Mouse (Mus musculus): ENCODE data around the gene Krt13. TPM values are rescaled to one million over a fixed set of nuclear protein-coding genes. Genes with fewer than 3 reads are reported as not detected.
A peak's percentile ranks its signal among the peaks of the same experiment; 100 is the strongest.

Gene Krt13
- total RNA-seq (2021): not detected
- long read RNA-seq, experiment 1: 0 reads
- long read RNA-seq, experiment 2: 0 reads

- no peak within 1 kb of the TSS for H3K4me3 ChIP-seq
- intact Hi-C loops (cut with DNase I): no loop called here
- TF ChIP-seq CTCF (IDR thresholded peaks at IDR 0.05): no peak
- DNase-seq: no peak
- H3K27ac ChIP-seq: no peak within 1 kb of the TSS
Observed at GRCm38 (mm10) chr11:100121466-100121865, at the start of gene Krt13. Gene Krt13, minus strand, starts transcription at chr11:100121566.

- intact Hi-C loops (cut with DNase I): loop anchor here (5.0 to 10.0 kb wide), 2 partner anchors 113 to 704 kb away; no protein-coding TSS in a partner anchor
- peak; percentile 72 for DNase-seq
- Histone ChIP-seq H3K4me3 (peak overlapping the region; percentile 5; the same call in 1 of the 2 replicates), H3K27ac (no peak overlapping the region)
- peak; percentile 60 for TF ChIP-seq CTCF (IDR thresholded peaks at IDR 0.05)
Observed at GRCm38 (mm10) chr11:100168765-100169762, 47.7 kb upstream of the Krt13 start.

- no peak for DNase-seq
- Histone ChIP-seq H3K27ac (no peak overlapping the region), H3K4me3 (no peak overlapping the region)
- intact Hi-C loops (cut with DNase I): loop anchor here (5.0 to 10.0 kb wide), 2 partner anchors 114 to 703 kb away; no protein-coding TSS in a partner anchor
- TF ChIP-seq CTCF (IDR thresholded peaks at IDR 0.05): no peak
Observed at GRCm38 (mm10) chr11:100168071-100168470, 46.7 kb upstream of the Krt13 start.

- no peak for DNase-seq
- Histone ChIP-seq H3K27ac (no peak overlapping the region), H3K4me3 (no peak overlapping the region)
- intact Hi-C loops (cut with DNase I): loop anchor here (10.0 kb wide), 1 partner anchor 700 kb away; no protein-coding TSS in a partner anchor
- no peak for TF ChIP-seq CTCF (IDR thresholded peaks at IDR 0.05)
Observed at GRCm38 (mm10) chr11:100164392-100164791, 43.0 kb upstream of the Krt13 start.

- intact Hi-C loops (cut with DNase I): no loop called here
- no peak for TF ChIP-seq CTCF (IDR thresholded peaks at IDR 0.05)
Observed at GRCm38 (mm10) chr11:100157908-100158477, 36.6 kb upstream of the Krt13 start.

GRCm38 (mm10) chr11:100157331-100157730, 36.0 kb upstream of the Krt13 start:
- no peak for DNase-seq
- Histone ChIP-seq H3K27ac (no peak overlapping the region), H3K4me3 (no peak overlapping the region)
- intact Hi-C loops (cut with DNase I): no loop called here
- no peak for TF ChIP-seq CTCF (IDR thresholded peaks at IDR 0.05)

More at GRCm38 (mm10) chr11:100157908-100158477, 36.6 kb upstream of the Krt13 start:
- DNase-seq: no peak
- Histone ChIP-seq H3K4me3 (no peak overlapping the region), H3K27ac (no peak overlapping the region)

- intact Hi-C loops (cut with DNase I): no loop called here
- TF ChIP-seq CTCF (IDR thresholded peaks at IDR 0.05): no peak
- Histone ChIP-seq H3K4me3 (no peak overlapping the region), H3K27ac (no peak overlapping the region)
- DNase-seq: no peak
Observed at GRCm38 (mm10) chr11:100155497-100156255, 34.3 kb upstream of the Krt13 start.

GRCm38 (mm10) chr11:100148615-100149330, 27.4 kb upstream of the Krt13 start, which contains the start of gene Krt19:
Gene Krt19, minus strand, starts transcription at chr11:100148665.
- no peak for DNase-seq
- TF ChIP-seq CTCF (IDR thresholded peaks at IDR 0.05): no peak
- no peak within 1 kb of the TSS for H3K4me3 ChIP-seq
- H3K27ac ChIP-seq: no peak within 1 kb of the TSS
- intact Hi-C loops (cut with DNase I): no loop called here

GRCm38 (mm10) chr11:100147566-100148353, 26.4 kb upstream of the Krt13 start:
- H3K4me3 ChIP-seq: no peak overlapping the region
- TF ChIP-seq CTCF (IDR thresholded peaks at IDR 0.05): no peak
- intact Hi-C loops (cut with DNase I): no loop called here
- H3K27ac ChIP-seq: no peak overlapping the region
- DNase-seq: no peak

GRCm38 (mm10) chr11:100145858-100146560, 24.6 kb upstream of the Krt13 start:
- Histone ChIP-seq H3K4me3 (no peak overlapping the region), H3K27ac (no peak overlapping the region)
- intact Hi-C loops (cut with DNase I): no loop called here
- no peak for DNase-seq
- no peak for TF ChIP-seq CTCF (IDR thresholded peaks at IDR 0.05)
